ENCODE assay signal across 27 mouse cellular contexts in the genomic region with DNA sequence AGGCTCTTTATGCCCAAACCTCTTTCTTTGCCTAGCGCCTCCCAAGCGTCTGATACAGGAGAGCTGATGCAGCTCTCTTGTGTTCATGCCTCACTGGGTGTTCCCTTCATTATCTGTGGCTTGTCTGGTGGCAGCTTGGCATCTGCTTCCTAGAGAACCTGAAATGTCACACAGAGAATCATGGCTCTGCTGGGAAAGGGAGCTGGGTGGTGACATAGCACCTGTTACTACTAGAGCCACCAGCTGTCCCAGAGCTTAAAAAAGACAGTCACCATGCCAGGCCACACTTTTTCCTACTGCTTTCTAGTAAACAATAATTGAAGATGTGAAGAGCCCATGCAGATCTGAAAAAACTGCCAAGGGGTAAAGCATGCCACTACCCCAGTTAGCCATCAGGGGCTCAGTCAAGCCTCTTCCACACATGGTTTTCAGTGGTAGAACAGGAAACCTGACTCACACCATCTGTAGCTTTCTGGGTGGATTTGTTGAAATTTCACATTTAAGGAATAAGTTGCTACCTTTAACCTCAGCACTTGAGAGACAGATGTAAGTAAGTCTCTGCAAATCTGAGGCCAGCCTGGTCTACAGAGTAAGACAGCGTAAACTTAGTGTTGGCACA. TPM values are rescaled to one million over a fixed set of nuclear protein-coding genes. Genes with fewer than 3 reads are reported as not detected.
A peak's percentile ranks its signal among the peaks of the same experiment; 100 is the strongest.
DNase-seq lines count a peak whose midpoint lies in the region; ATAC-seq and TF ChIP-seq lines count a peak whose summit lies in the region.
"Had no signal": no experiment of that assay in that cellular context is flagged by ENCODE, and none has a peak within 500 bp of the region (broad histone marks: within the 10 kb centered on the region; RNA-seq: fewer than 3 reads in every experiment).

No protein-coding gene starts in this region.

- no peak for DNase-seq in heart, postnatal 0 days (ENCODE audit: low spot score)
- DNase-seq in heart, adult 9 months (ENCODE audit: low spot score in 2 of 2), result no peak
- peak; percentile 17 for DNase-seq in midbrain, postnatal 0 days (ENCODE audit: low spot score)
- DNase-seq in midbrain, embryonic 14.5 days, result no peak
- peak; percentile 54 for DNase-seq in 416B (ENCODE audit: low read depth)
- DNase-seq: adrenal gland, adult 8-10 months; cerebellum, adult 9-10 months; embryo, embryonic 11 days; gastrocnemius, postnatal 10 days; heart, postnatal 10 days; kidney, adult 18-20 months; kidney, postnatal 25 days; liver, postnatal 0 days; lung, postnatal 10 days; spleen, adult 18-20 months; thymus, adult 18-20 months had no signal

- 0 out of 2 replicates have a peak, but pooled peaks have one; percentile 36 for ATAC-seq in heart, postnatal 0 days (ENCODE audit: insufficient read depth, low read depth)
- ATAC-seq in midbrain, postnatal 0 days (ENCODE audit: low FRiP score), result no peak
- no peak for ATAC-seq in midbrain, embryonic 14.5 days (ENCODE audit: low FRiP score, low TSS enrichment)
- 0 out of 2 replicates have a peak, but pooled peaks have one; percentile 9 for ATAC-seq in granulocyte monocyte progenitor cell, adult 5-6 weeks (replicated peaks; ENCODE audit: poor library complexity, severe bottlenecking)
- ATAC-seq in erythroblast, adult 5-6 weeks (replicated peaks; ENCODE audit: low FRiP score, poor library complexity, severe bottlenecking), result no peak
- ATAC-seq: forebrain, embryonic 13.5 days; liver, embryonic 12.5 days; liver, postnatal 0 days had no signal

- no peak for TF ChIP-seq EP300 in heart, postnatal 0 days (IDR thresholded peaks at IDR 0.05; ENCODE audit: low read depth)

- no peak overlapping the region for H3K4me3 ChIP-seq in heart, postnatal 0 days (ENCODE audit: low read depth, low read length)
- no peak overlapping the region for H3K4me3 ChIP-seq in midbrain, postnatal 0 days (ENCODE audit: low read depth, low read length)
- no peak overlapping the region for H3K4me3 ChIP-seq in midbrain, embryonic 14.5 days (replicated peaks; ENCODE audit: low read depth, low read length)
- H3K4me3 ChIP-seq: embryonic facial prominence, embryonic 13.5 days; forebrain, embryonic 13.5 days; heart, embryonic 12.5 days; kidney, embryonic 15.5 days; limb, embryonic 13.5 days; liver, embryonic 12.5 days; midbrain, embryonic 10.5 days had no signal

- no peak overlapping the region for H3K4me2 ChIP-seq in heart, postnatal 0 days (ENCODE audit: low read depth, low read length)
- no peak overlapping the region for H3K4me2 ChIP-seq in midbrain, postnatal 0 days (ENCODE audit: low read depth, low read length, poor library complexity, severe bottlenecking)
- H3K4me2 ChIP-seq in midbrain, embryonic 14.5 days (ENCODE audit: low read length), result no peak overlapping the region
- H3K4me2 ChIP-seq: embryonic facial prominence, embryonic 13.5 days; forebrain, embryonic 13.5 days; heart, embryonic 12.5 days; hindbrain, embryonic 14.5 days; kidney, embryonic 15.5 days; limb, embryonic 13.5 days; liver, embryonic 12.5 days had no signal

- H3K9ac ChIP-seq in heart, postnatal 0 days (replicated peaks; ENCODE audit: low read depth, low read length), result no peak overlapping the region
- H3K9ac ChIP-seq in midbrain, postnatal 0 days (replicated peaks; ENCODE audit: low read length, poor library complexity, severe bottlenecking), result no peak overlapping the region
- no peak overlapping the region for H3K9ac ChIP-seq in midbrain, embryonic 14.5 days (replicated peaks; ENCODE audit: low read length)
- H3K9ac ChIP-seq: embryonic facial prominence, embryonic 13.5 days; forebrain, embryonic 13.5 days; heart, embryonic 12.5 days; hindbrain, embryonic 14.5 days; kidney, embryonic 15.5 days; limb, embryonic 13.5 days; liver, embryonic 12.5 days; liver, postnatal 0 days had no signal

- no peaks in the 10 kb centered on the region for H3K9me3 ChIP-seq in heart, postnatal 0 days (replicated peaks; ENCODE audit: control insufficient read depth, low read length)
- no peaks in the 10 kb centered on the region for H3K9me3 ChIP-seq in midbrain, postnatal 0 days (ENCODE audit: low read length)
- H3K9me3 ChIP-seq in midbrain, embryonic 14.5 days (ENCODE audit: control insufficient read depth, low read length), result no peaks in the 10 kb centered on the region
- H3K9me3 ChIP-seq: embryonic facial prominence, embryonic 13.5 days; forebrain, embryonic 13.5 days; G1E; heart, embryonic 12.5 days; kidney, embryonic 15.5 days; limb, embryonic 13.5 days; liver, embryonic 12.5 days; midbrain, embryonic 10.5 days had no signal

- no peaks in the 10 kb centered on the region for H3K36me3 ChIP-seq in heart, postnatal 0 days (replicated peaks; ENCODE audit: control insufficient read depth, insufficient read depth, low read length)
- H3K36me3 ChIP-seq in midbrain, postnatal 0 days (ENCODE audit: insufficient read depth, low read length), result no peaks in the 10 kb centered on the region
- H3K36me3 ChIP-seq in midbrain, embryonic 14.5 days (ENCODE audit: control insufficient read depth, insufficient read depth, low read length), result no peaks in the 10 kb centered on the region
- H3K36me3 ChIP-seq: embryonic facial prominence, embryonic 13.5 days; G1E; heart, embryonic 12.5 days; kidney, embryonic 15.5 days; limb, embryonic 13.5 days; liver, embryonic 12.5 days; midbrain, embryonic 10.5 days had no signal

- H3K4me1 ChIP-seq in heart, postnatal 0 days (ENCODE audit: control insufficient read depth, insufficient read depth), result peaks cover 24% of the 10 kb centered on the region
- H3K4me1 ChIP-seq in midbrain, postnatal 0 days (ENCODE audit: insufficient read depth, low read length), result no peaks in the 10 kb centered on the region
- no peaks in the 10 kb centered on the region for H3K4me1 ChIP-seq in midbrain, embryonic 14.5 days (ENCODE audit: control insufficient read depth, insufficient read depth, low read length)
- H3K4me1 ChIP-seq: embryonic facial prominence, embryonic 13.5 days; forebrain, embryonic 13.5 days; kidney, embryonic 15.5 days; limb, embryonic 13.5 days; liver, embryonic 12.5 days; midbrain, embryonic 10.5 days had no signal

- WGBS in heart, postnatal 0 days, result 77% methylated on average over 3 of the region's 3 CpGs
- 85% methylated on average over 3 of the region's 3 CpGs for WGBS in midbrain, postnatal 0 days
- WGBS in midbrain, embryonic 14.5 days, result 82% methylated on average over 3 of the region's 3 CpGs

- H3K27ac ChIP-seq in heart, postnatal 0 days (ENCODE audit: low read depth), result peak overlapping the region; percentile 24; the same call in 1 of the 2 replicates
- H3K27ac ChIP-seq in midbrain, postnatal 0 days (ENCODE audit: low read depth, low read length), result no peak overlapping the region
- H3K27ac ChIP-seq in midbrain, embryonic 14.5 days (replicated peaks; ENCODE audit: low read depth, low read length), result no peak overlapping the region
- H3K27ac ChIP-seq: embryonic facial prominence, embryonic 13.5 days; forebrain, embryonic 13.5 days; hindbrain, embryonic 14.5 days; kidney, embryonic 15.5 days; limb, embryonic 13.5 days; liver, embryonic 12.5 days; midbrain, embryonic 10.5 days had no signal

- H3K27me3 ChIP-seq in heart, postnatal 0 days (ENCODE audit: control insufficient read depth, insufficient read depth, low read length), result no peaks in the 10 kb centered on the region
- H3K27me3 ChIP-seq in midbrain, postnatal 0 days (ENCODE audit: insufficient read depth, low read length), result no peaks in the 10 kb centered on the region
- no peaks in the 10 kb centered on the region for H3K27me3 ChIP-seq in midbrain, embryonic 14.5 days (ENCODE audit: control insufficient read depth, insufficient read depth, low read length)
- H3K27me3 ChIP-seq: embryonic facial prominence, embryonic 13.5 days; forebrain, embryonic 13.5 days; heart, embryonic 12.5 days; kidney, embryonic 15.5 days; limb, embryonic 13.5 days; liver, embryonic 12.5 days had no signal

- TF ChIP-seq CTCF in heart, postnatal 0 days (IDR thresholded peaks at IDR 0.05; ENCODE audit: low read depth), result no peak
- no peak for TF ChIP-seq CTCF in midbrain, postnatal 0 days (IDR thresholded peaks at IDR 0.05)

RNA-seq across cellular contexts. Expression of a gene that starts 9.2 kb away (rescaled TPM):
- 32.5 and 39.0 TPM in 2 replicates for total RNA-seq in heart, postnatal 0 days (2014; rRNA removed; ENCODE audit: low replicate concordance)
- 63.3 and 74.6 TPM in 2 replicates for polyA plus RNA-seq in heart, postnatal 0 days (2015; fragmentation: Nextera tagmentation; extraction: Ambion mirVana)
- 60.3 and 71.8 TPM in 2 replicates for total RNA-seq in midbrain, postnatal 0 days (2014; rRNA removed)
- 115 and 120 TPM in 2 replicates for polyA plus RNA-seq in midbrain, postnatal 0 days (2015; fragmentation: Nextera tagmentation; extraction: Ambion mirVana)
- polyA plus RNA-seq in midbrain, embryonic 14.5 days (2014; fragmentation: Nextera tagmentation; extraction: Ambion mirVana), result 120 and 131 TPM in 2 replicates
- 18.9 and 26.1 TPM in 2 replicates for total RNA-seq in granulocyte monocyte progenitor cell, adult 5-6 weeks (2014; fragmentation: Nextera tagmentation)
- 40.7 and 44.8 TPM in 2 replicates for total RNA-seq in granulocyte monocyte progenitor cell, adult 5-6 weeks (2017)
- 173 and 174 TPM in 2 replicates for total RNA-seq in erythroblast, adult 5-6 weeks (2015; ENCODE audit: low replicate concordance)
- total RNA-seq in erythroblast, adult 5-6 weeks (2017; ENCODE audit: low replicate concordance), result 314 and 339 TPM in 2 replicates

Comparison
In these comparisons a context has a peak if more than half of its experiments do, and no peak if none do; other contexts are left out.
1. DNase-seq: peak in midbrain, postnatal 0 days (single experiment) and 416B (single experiment); none in heart, postnatal 0 days (single experiment), heart, adult 9 months (0 of 2) and midbrain, embryonic 14.5 days (single experiment).
2. ATAC-seq: peak in heart, postnatal 0 days (single experiment) and granulocyte monocyte progenitor cell, adult 5-6 weeks (single experiment); none in midbrain, postnatal 0 days (single experiment), midbrain, embryonic 14.5 days (single experiment) and erythroblast, adult 5-6 weeks (single experiment).